Mouse (Mus musculus) neural tube, embryonic 10.5 days (tissue): ENCODE measurements around the gene Rbm38.
A peak's percentile ranks its signal among the peaks of the same experiment; 100 is the strongest.

Experiments
- DNase-seq: peaks from one replicate; pipeline ENCODE4 v3.0.0-alpha.2; 2017; ENCODE audit warnings: low spot score; ENCODE audit errors: extremely low spot score

The Rbm38 gene

DNA sequence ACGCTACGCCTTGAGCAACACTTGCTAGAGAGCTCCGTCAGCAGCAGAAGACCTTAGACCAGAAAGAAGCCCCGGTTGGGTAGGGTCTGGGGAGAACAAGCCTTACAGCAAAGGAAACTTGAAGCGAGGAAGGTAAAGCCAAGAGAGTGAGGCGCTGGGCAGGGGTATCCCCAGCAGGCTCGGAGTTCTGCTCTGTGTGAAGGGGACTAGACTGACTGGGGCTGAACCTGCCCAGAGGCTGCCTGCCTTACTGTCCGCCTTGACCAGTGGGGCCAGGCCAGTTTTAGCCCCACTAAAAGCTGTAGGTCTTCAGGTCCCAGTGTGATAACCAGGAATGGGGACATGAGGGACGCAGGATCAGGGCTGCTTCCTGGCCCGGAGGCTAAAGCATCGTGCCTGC lies at the start of gene Rbm38:
Gene Rbm38 (plus strand): TSS at position 69 of the 400 bp plus-strand sequence.
- peak; percentile 37 for DNase-seq

GRCm38 (mm10) chr2:172971865-172972264 lies 48.4 kb upstream of the Rbm38 start:
- no peak for DNase-seq

GRCm38 (mm10) chr2:172973806-172974565 lies 46.3 kb upstream of the Rbm38 start:
- no peak for DNase-seq

GRCm38 (mm10) chr2:172974701-172975100 lies 45.6 kb upstream of the Rbm38 start:
- DNase-seq = no peak

GRCm38 (mm10) chr2:172975159-172975558 lies 45.1 kb upstream of the Rbm38 start:
- DNase-seq = no peak

- DNase-seq = no peak
These were observed 43.5 kb upstream of the Rbm38 start for GRCm38 (mm10) chr2:172976661-172977238.

DNA sequence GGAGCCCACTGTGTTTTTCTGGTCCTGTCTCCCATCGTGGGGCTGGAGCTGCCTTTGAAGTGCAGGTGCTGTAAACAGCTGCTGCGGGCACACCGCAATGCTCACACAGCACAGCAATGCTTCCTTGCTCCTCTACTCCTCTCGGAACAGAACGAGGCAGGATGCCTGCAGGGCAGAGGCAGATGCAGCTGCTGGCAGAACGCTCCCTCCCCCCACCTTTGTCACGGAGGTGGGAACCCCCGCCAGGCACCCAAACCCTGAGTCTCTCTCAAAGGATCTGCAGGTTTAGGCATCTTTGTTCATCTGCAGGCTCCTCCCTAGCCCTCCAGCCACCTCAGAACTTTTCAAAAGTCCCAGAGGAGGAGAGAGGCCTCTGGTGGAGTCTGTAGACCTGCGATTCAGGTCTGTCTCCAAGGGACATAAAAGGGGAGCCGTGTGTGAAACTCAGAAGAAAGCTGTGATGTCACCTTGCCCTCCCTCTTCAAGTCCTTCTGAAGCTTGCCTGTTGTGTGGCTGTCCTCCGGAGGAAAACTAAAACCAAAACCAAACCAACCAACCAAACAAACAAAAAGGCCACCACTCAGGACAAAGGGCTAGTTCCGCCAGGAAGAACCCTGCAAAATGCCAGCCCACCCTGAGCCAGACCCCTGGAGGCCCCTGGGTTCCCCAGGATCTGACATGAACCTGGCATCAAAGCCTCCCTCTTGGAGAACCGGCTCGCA lies 42.7 kb upstream of the Rbm38 start, which contains the start of gene Spo11:
Gene Spo11 (plus strand): TSS at position 292 of the 722 bp plus-strand sequence.
- DNase-seq = peak; percentile 44

DNA sequence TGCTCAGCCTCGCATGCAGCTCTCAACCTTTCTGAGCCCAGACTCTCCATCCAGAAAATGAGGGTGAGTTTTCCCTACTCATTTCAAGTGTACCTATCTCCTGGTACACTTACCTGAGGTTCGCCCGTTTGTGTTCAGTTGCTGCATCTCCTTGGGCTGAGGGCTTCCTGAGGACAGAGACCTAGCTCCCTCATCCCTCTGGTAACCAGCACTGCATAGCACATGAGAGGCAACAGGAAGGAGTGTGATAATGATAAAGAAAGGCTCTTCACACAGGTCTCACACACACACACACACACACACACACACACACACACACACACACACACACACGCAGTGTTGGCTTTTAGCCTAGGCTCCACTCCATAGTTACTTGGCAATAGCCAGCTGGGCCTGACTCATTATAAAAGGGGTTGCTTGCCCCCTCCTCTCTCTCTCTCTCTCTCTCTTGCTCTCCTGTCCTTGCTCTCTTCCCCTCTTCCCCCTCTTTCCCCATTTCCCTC lies 42.1 kb upstream of the Rbm38 start:
- DNase-seq = no peak

- no peak for DNase-seq
These were observed 40.5 kb upstream of the Rbm38 start for GRCm38 (mm10) chr2:172979666-172980345.

DNA sequence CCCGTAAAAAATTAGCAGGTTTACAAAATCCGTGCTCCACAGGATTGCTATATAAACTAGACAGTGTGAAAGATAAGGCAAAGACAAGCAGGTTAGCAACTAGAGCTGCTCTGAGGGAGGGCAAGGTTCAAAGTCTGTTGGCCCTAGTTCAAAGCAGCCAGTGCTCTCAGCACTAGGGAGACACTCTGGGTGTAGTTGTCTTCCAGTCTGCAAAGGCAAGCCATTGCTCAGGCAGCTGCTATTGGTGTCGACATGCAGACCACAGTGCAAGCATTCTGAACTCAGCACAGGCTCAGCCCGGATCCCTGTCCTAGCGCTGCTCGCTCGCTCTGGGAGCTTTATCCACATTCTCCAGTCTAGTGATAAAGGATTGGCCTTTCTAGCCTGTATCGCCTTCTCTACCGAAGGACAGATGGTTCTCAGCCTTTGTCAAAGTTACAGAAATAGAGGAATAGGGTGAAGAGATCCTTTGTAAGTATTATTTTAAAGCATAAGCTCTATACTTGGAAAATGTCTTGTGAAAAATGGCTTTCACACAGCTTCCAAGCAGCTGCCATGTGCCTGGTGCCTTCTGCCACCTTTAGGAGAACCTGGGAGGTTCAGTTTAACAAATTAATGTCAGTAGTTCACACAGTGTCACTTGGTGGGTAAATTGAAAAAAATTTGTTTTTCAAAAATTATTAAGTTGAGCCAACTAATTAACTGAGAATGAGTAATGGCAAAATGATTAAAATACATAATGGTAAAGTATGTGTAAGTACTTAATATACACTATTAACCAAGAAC lies 37.3 kb upstream of the Rbm38 start:
- no peak for DNase-seq

DNA sequence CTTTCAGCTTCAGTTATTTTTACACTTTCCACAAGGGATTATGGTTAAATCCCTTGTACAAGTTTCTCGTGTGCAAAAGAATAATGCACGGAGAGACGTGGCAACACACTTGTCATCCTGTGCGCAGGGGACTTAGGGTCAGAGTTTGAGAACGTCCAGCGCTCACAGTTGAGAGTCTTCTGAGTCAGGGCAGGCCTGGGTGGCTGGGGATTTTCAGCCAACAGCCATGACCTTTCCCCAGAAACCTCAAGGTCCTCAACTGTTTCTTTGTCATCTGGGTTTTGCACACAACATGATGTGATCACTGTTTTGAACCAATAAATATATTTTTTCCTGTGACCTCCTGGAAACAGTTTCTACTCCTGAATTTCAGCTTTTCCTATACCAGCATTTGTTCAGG lies 30.1 kb upstream of the Rbm38 start:
- no peak for DNase-seq

DNA sequence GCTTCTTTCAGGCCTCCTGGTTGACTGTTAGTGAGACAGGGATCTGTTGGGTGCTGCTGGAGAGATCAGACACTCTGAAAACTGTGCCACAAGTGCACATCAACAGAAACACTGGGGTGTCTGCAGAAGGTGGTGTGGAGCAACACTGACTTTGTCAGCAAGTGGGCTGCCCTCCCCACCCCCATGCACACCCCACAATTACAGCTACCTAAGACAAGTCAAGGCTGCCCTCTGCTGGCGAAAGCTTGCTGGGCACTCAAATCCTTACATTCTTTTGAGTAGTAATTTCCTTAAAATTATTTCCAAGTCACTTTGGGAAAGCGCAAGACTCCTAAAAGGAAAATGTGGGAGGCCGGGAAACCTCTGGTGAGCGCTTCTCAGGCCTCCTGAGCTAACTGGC lies 24.1 kb upstream of the Rbm38 start:
- DNase-seq = peak; percentile 79

- no peak for DNase-seq
These were observed 22.6 kb upstream of the Rbm38 start for GRCm38 (mm10) chr2:172997748-172998147.

DNA sequence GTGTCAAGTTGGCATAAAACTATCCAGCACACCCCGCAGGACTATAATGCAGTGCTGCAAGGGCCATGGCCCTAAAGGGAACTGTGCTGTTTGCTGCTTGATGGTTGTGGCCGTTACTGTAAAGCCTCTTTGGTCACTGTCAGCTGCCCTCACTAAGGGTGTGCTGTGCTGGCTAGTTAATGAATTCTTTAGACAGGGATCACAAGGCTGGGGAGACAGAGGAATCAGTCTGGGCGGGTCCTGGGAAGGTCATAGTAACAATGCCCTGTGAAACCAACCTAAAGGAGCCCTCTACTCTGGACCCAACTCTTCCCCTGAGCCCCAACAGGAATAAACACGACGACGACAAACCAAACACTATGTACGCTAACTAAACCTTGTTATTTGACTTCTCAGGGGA lies 21.8 kb upstream of the Rbm38 start:
- DNase-seq = no peak

GRCm38 (mm10) chr2:172999630-173000284 lies 20.5 kb upstream of the Rbm38 start, which contains the start of gene Rae1:
Rae1 (plus strand) TSS chr2:173000117.
- peak; percentile 100 for DNase-seq

- no peak for DNase-seq
These were observed 20.0 kb upstream of the Rbm38 start for GRCm38 (mm10) chr2:173000285-173000652.

DNA sequence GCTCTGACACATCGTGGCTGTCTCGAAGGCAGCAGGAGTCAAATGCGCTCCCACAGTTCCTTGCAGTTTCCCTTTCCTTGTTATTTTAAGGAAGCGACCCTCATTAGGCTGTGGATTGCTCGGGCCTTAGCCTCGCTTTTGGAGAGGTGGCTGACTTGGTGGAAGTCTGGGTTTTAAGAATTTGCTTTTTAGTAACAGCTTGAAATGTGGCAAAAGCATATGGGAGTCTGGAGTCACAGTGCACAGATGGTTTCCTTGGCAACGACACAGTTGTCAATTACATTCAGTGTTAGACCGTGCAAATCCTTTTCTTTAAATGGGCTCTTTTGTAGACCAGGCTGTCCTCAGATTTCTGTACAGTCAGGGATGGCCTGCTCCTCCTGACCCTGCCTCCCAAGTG lies 19.4 kb upstream of the Rbm38 start:
- DNase-seq = no peak

GRCm38 (mm10) chr2:173003737-173004136 lies 16.6 kb upstream of the Rbm38 start:
- DNase-seq = no peak

DNA sequence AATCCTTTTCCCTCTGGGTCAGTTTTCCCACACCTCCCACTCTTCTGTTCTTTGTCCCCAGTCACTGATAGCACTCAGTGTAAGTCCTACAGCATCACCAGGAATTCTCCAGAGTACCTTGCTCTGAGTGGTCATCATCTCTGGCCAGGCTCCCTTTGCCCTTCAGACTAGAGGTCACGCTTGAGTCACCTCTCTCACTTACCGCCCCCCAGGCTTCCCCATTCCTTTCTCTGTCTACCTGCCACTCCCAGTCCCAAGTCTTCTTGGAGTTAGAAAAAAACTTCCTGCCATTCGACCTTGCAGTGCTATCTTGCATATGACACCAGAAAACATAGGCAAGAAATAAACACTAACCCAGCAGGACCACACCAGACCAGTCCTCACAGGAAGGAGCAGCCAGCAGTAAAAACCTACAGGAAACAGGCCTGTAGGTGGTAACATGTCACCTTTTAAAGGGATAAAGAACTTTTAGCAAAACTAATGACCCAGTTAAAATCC lies 10.0 kb upstream of the Rbm38 start:
- no peak for DNase-seq

- no peak for DNase-seq
These were observed 8.9 kb upstream of the Rbm38 start for GRCm38 (mm10) chr2:173011440-173011839.
